Mouse (Mus musculus) embryo, embryonic 10 days (tissue): ENCODE data around the gene Cox4i2.

ENCODE experiments used
- DNase-seq: peaks from one replicate; pipeline ENCODE4 v3.0.0-alpha.2; 2015; ENCODE audit warnings: low spot score

The Cox4i2 gene

DNA sequence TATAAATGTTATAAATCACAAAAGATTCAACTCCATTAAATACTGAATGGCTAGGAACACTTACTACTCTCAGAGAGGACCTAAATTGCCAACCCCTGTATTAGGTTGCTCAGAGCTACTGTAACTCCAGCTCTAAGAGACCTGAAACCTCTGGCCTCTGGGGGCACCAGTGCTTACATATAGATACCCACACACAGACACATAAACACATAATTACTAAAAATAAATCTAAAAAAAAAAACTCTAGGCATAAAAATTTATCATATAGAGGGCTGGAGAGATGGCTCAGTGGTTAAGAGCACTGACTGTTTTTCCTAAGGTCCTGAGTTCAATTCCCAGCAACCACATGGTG is 46.8 kb downstream of the Cox4i2 start:
- no peak for DNase-seq

DNA sequence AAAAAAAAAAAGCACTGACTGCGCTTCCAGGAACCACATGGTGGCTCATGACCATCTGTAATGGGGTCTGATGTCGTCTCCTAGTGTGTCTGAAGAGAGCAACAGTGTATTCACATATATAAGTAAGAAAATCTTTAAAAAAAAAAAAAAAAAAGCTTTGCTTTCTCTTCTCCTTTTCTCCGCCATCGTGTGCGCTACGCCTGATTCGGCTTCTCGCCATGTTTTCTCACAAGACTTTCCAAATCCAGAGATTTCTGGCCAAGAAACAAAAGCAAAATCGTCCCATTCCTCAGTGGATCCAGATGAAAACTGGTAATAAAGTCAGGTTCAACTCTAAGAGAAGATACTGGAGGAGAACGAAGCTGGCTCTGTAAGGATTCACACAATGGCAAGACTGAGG is 48.3 kb downstream of the Cox4i2 start:
- DNase-seq: no peak

DNA sequence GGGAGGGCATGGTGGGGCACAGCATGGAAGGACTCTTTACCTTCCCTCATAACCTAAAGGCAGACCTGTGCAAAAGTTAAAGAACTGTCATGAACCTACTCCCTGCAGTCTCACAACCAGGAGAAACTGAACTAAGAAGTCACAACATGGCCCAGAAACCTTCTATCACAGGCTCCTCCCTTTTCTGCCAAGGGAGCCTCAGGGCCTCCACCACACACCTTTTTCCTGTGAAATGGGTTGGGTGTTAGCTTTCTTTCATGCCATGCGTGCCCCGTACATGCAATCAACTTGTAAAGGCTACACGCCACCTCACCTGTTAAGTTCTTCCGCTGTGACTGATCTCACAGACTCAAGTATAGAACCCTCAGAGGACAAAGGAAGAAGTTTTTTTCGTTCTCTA is 49.1 kb downstream of the Cox4i2 start:
- no peak for DNase-seq

DNA sequence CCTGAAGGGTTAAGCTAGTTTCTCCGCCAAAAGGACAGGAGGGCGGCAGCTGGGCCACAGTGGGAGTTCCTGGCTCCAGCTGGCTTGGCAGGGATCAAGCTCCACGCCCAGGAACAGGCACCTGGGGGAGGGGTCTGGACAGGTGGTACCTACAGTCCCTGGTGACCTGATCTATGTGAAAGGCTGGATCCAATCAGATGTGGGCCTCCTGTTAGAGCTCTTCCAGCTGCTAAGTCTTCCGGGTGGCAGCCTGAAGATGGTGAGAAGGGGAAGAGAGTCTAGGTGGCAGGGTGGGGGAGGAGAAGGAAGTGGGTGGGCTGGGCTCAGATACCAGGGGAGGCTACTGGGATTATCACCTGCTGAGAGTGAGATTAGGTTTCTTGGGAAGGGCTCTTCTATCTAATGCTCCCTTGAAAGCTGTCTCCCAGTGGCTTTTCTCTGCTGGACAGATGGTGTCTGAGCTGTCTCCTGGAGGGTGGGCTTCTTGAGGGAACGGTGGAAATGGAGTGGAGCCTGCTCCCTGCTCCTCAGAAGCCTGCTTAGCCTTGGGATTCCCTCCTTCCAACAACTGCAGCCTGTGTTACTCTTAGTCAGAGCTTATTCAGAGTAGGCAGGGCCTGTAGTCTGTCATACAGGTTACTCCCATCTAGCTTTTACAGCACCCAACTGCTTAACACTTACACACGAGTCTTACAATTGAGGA is 50.6 kb downstream of the Cox4i2 start:
- DNase-seq: no peak

DNA sequence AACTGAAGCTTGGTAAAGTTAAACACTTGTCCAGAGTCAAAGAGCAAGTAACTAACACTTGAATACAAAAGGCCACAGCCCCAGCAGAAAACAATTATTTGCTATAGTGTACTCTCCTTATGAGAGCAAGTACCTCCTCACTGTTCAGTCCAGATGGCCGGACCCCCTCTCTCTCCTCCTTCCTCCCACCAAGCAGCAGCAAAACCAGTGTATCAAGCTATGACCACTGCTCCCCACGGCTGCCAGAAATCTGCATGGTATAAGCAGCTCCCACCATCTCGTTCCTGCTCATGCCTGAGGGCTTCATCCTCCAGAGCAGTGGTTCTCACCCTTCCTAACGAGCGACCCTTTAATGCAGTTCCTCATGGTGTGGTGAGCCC is 51.1 kb downstream of the Cox4i2 start:
- DNase-seq: no peak

DNA sequence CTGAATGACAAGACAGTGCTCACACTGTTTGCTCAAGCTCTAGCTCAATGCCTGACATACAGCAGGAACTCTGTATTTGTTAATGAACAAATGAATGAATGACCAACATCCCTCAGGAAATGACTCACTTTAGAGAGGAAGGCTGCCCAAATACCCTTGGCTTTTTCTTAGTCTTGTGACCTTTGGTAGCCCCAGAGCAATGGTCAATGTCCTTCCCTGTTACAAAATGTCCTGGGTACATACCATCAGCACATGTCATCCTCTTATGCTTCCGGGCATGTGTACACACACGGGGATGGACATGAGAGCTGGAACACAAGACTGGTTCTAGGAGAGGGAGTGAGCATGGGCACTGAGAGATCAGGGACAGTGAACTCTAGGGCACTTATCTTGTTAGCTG is 52.1 kb downstream of the Cox4i2 start:
- DNase-seq: no peak

DNA sequence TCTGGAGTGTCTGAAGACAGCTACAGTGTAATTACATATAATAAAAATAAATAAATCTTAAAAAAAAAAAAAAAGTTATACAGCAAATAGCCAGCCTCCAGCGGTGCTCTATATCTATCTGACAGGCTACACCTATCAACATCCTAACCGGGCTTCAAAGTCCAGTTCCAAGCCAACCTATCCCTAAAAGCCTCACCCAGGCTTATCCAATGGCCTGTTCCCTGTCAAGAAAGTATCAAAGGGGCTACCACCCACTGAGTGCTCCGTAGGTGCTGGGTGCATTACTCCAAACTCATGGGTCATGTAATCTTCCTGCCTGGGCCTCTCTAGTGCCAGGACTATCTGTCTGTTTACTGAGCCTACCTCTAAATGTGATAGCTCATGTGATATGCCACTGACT is 54.2 kb downstream of the Cox4i2 start:
- DNase-seq: no peak

DNA sequence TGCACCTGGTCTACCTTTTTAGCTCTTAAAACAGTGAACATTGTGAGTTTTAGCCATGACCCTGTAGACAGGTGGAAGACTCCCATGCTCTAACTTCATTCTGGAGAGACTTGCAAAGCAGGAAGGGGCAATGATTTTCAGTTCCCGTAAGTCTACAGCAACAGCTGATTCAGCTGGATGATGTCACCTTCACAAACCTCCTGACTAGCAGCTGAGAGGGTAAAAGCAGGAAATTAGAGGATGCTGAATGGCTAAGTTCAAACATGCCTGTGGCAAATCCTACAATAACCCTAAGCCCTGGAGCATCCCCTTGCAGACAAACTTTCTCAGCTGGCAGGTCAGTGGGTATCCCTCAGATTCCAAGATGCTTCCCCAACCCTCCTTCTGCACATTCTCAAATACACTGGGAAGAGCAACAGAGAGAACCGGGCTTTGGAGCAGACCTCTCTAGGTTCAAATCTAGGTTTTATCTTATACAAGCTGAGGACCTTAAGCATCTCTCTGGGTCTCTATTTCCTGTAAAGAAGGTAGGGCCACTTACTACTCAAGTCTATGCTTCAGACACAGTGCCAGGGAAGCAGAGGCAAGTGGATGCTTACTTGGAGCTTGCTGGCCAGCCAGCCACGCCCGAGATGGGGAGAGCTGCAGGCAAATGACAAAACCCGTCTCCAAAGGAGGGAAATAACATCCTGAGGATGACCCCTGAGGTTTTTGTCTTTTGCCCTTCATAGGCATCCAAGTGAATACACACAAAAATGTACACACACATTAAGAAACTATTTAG is 56.4 kb downstream of the Cox4i2 start:
- no peak for DNase-seq

DNA sequence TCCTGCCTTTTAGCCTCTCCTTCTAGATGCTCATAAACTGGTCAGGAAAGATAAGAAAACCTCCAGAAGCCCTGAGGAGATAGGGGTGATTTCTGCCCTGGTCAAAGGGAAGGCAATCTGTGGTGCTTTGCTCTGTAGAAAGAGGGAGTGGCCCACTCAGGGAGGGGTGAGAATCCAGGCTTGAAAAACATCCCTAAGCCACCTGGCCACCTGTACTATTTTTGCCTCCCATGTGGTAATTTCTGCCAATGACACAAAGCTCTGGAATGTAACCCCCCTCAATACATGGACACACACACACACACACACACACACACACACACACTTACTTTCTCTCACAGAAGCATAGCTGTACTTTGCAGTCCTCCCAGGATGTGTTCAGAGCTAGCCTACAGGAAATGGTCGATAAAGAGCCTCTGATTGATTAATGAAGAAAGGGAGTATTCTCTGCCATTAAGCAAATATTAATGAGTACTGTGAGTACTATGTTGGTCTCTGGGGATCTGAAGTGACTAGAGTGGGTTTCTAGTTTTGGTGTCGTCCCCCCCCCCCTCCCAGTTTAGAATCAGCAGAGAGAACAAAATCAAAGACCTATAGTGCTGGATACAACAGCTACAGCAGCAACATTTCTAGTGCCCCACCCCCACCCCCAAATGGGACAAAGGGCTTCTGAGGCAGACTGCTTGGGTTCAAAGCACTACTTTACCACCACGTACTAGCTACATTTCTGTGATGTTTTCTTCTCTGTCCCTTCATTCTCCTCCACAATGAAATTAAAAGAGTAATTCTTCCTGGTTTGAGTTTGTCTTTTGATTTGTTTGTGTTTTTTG is 57.6 kb downstream of the Cox4i2 start:
- DNase-seq: no peak

DNA sequence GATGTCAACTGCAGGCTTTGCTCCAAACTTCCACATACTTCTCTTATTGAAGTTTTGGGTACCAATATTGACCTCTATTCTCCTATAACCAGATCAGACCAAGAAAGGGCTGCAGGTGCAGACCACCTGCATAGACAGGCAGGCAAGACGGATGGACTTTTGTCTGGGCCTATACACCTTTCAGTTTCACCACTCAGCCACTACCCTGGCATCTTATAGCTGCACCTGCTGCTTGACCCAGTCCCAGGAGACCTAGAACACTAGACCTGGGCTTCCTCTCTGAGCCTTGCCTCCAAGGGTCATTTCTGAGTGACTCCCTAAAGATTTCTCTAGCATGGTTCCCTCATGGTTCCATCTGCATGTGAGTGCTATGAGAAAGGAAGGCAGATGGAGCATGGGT is 59.3 kb downstream of the Cox4i2 start:
- no peak for DNase-seq

DNA sequence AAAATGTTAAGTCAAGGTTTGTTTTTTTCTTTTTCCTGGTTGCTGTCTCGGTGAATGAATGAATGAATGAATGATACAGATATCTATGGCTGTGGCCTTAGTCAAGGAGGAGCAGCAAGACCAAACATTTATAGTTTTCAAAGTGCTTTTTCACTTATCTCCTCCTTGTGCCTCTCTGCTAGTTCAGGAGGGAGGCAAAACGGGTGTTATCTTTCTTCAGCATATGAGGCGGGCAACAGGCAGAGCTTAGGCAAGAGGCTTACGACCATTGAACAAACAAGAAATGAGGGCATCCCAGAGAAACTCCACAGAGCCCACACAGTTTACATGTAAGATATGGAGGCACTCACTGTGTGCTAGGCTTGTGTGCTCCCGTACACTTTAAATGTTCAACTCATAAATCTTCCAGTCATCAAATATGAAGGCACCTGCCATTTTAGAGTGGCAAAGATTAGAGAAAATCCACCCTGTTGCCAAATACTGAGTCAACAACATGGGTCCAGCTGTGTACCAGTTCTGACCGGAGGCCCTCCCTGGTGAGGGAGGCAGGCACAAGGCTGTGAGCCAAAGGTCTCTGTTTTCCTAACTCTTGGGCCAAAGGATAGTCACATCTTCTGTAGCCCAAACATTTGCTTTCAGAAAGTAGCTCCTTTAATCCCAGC is 60.4 kb downstream of the Cox4i2 start:
- DNase-seq: no peak
